ENCODE assay signal across 15 mouse cellular contexts in genomic region chr8:71248203-71248602, GRCm38 (mm10).
"Had no signal": no experiment of that assay in that cellular context is flagged by ENCODE, and none has a peak within 500 bp of the region (broad histone marks: within the 10 kb centered on the region; RNA-seq: fewer than 3 reads in every experiment).

No protein-coding gene starts in this region.

- DNase-seq: liver, embryonic 13.5 days; liver, postnatal 0 days; lung, adult 2 months; lung, postnatal 14 days; lung, postnatal 36 days; right cerebral cortex, adult 18-20 months; right cerebral cortex, postnatal 25 days; right cerebral cortex, postnatal 4 days; spleen, adult 18-20 months; thymus, adult 2 months; thymus, postnatal 25 days; thymus, postnatal 4 days had no signal

- ATAC-seq: liver, postnatal 0 days; lung, postnatal 0 days; midbrain, embryonic 13.5 days; midbrain, embryonic 15.5 days had no signal
